Mouse (Mus musculus) liver, embryonic 15.5 days (tissue): ENCODE data around the gene Tmem178. TPM values are rescaled to one million over a fixed set of nuclear protein-coding genes. Genes with fewer than 3 reads are reported as not detected.

Experiments
- ATAC-seq: fragments of 200-750 bp; cut with Nextera tagmentation; 2 replicates; pipeline ENCODE4 v1.8.0; 2017; ENCODE audit warnings: moderate number of reproducible peaks, mild to moderate bottlenecking, moderate library complexity; ENCODE audit not compliant: insufficient read depth
- H3K27ac ChIP-seq: fragments of 300-500 bp; sonication (generic); replicated peaks from 2 replicates; pipeline ENCODE4 v1.5.1; 2015; ENCODE audit warnings: mild to moderate bottlenecking, inconsistent platforms
- H3K27me3 ChIP-seq: fragments of 300-500 bp; sonication (generic); 2 replicates; pipeline ENCODE4 v1.6.1; 2015; ENCODE audit warnings: mild to moderate bottlenecking, inconsistent platforms
- H3K36me3 ChIP-seq: fragments of 300-500 bp; sonication (generic); replicated peaks from 2 replicates; pipeline ENCODE4 v1.6.1; 2015; ENCODE audit warnings: moderate library complexity, mild to moderate bottlenecking, inconsistent platforms
- H3K4me1 ChIP-seq: fragments of 300-500 bp; sonication (generic); replicated peaks from 2 replicates; pipeline ENCODE4 v1.6.1; 2015; ENCODE audit warnings: inconsistent platforms
- H3K4me2 ChIP-seq: fragments of 300-500 bp; sonication (generic); 2 replicates; pipeline ENCODE4 v1.6.1; 2015; ENCODE audit warnings: moderate library complexity, mild to moderate bottlenecking, inconsistent platforms
- H3K4me3 ChIP-seq: fragments of 300-500 bp; sonication (generic); replicated peaks from 2 replicates; pipeline ENCODE4 v1.5.1; 2015; ENCODE audit warnings: mild to moderate bottlenecking, inconsistent platforms
- H3K9ac ChIP-seq: fragments of 300-500 bp; sonication (generic); 2 replicates; pipeline ENCODE4 v1.6.1; 2015; ENCODE audit warnings: moderate library complexity, mild to moderate bottlenecking, inconsistent platforms
- H3K9me3 ChIP-seq: fragments of 300-500 bp; sonication (generic); replicated peaks from 2 replicates; pipeline ENCODE4 v1.6.1; 2016; ENCODE audit warnings: inconsistent platforms
- WGBS: fragments of 180-500 bp; shearing (Covaris S2); methylation state at CpG from one replicate; pipeline ENCODE4 v1.1.7; 2015; ENCODE audit warnings: mixed read lengths; ENCODE audit not compliant: insufficient replicate concordance; 5-methylcytosine and 5-hydroxymethylcytosine counted together
- polyA plus RNA-seq: library from polyadenylated mRNA; unstranded; fragments of >200 nt; fragmentation: Nextera tagmentation; extraction: Ambion mirVana; gene quantifications from 2 replicates; pipeline ENCODE4 v1.2.1, GENCODE M21; 2015

The Tmem178 gene
- polyA plus RNA-seq, 1 experiment from 2014 or later, result 0.23 TPM

DNA sequence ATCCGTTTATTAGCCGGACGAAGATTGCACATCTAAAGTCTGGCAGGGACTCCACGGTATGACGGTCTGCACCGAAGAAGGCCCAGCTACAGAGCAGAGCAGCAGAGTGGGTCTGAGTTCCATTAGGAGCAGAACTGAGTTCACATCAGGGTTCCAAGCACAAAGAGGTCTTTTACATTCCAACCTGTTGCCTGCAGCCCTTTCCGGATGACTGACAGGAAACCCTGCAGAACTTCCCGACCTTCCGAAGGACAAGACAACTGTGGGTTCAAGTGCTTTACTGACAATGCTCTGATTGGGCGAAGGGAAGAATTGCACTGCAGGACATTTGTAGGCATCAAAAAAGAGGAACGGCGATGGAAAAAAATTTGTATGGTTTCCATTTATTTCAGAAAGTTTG lies 56.6 kb downstream of the Tmem178 start:
- Histone ChIP-seq H3K27ac (no peak overlapping the region), H3K27me3 (no peaks in the 10 kb centered on the region), H3K9me3 (no peaks in the 10 kb centered on the region), H3K9ac (no peak overlapping the region), H3K36me3 (no peaks in the 10 kb centered on the region), H3K4me2 (no peak overlapping the region), H3K4me1 (no peaks in the 10 kb centered on the region), H3K4me3 (no peak overlapping the region)
- WGBS, result 74% methylated on average over 12 of the region's 12 CpGs
- no peak for ATAC-seq

- H3K4me2 ChIP-seq, result no peak overlapping the region
- H3K27ac ChIP-seq, result no peak overlapping the region
- no peaks in the 10 kb centered on the region for H3K9me3 ChIP-seq
- ATAC-seq, result no peak
- no peak overlapping the region for H3K4me3 ChIP-seq
- no peaks in the 10 kb centered on the region for H3K4me1 ChIP-seq
- H3K27me3 ChIP-seq, result no peaks in the 10 kb centered on the region
- H3K9ac ChIP-seq, result no peak overlapping the region
- no peaks in the 10 kb centered on the region for H3K36me3 ChIP-seq
- 86% methylated on average over 4 of the region's 4 CpGs for WGBS
These were observed 57.2 kb downstream of the Tmem178 start for GRCm38 (mm10) chr17:81001647-81002046.

GRCm38 (mm10) chr17:81002130-81002529 lies 57.7 kb downstream of the Tmem178 start:
- Histone ChIP-seq H3K27ac (no peak overlapping the region), H3K27me3 (no peaks in the 10 kb centered on the region), H3K9ac (no peak overlapping the region), H3K4me3 (no peak overlapping the region), H3K9me3 (no peaks in the 10 kb centered on the region), H3K36me3 (no peaks in the 10 kb centered on the region), H3K4me1 (no peaks in the 10 kb centered on the region), H3K4me2 (no peak overlapping the region)
- 57% methylated on average over 5 of the region's 5 CpGs for WGBS
- ATAC-seq, result no peak

GRCm38 (mm10) chr17:81004454-81004853 lies 60.0 kb downstream of the Tmem178 start:
- H3K9ac ChIP-seq, result no peak overlapping the region
- H3K27me3 ChIP-seq, result no peaks in the 10 kb centered on the region; the same call in 1 of the 2 replicates
- no peak overlapping the region for H3K4me2 ChIP-seq
- H3K4me3 ChIP-seq, result no peak overlapping the region
- H3K9me3 ChIP-seq, result no peaks in the 10 kb centered on the region
- no peak for ATAC-seq
- no peaks in the 10 kb centered on the region for H3K36me3 ChIP-seq
- 66% methylated on average over 11 of the region's 11 CpGs for WGBS
- no peaks in the 10 kb centered on the region for H3K4me1 ChIP-seq
- H3K27ac ChIP-seq, result no peak overlapping the region

DNA sequence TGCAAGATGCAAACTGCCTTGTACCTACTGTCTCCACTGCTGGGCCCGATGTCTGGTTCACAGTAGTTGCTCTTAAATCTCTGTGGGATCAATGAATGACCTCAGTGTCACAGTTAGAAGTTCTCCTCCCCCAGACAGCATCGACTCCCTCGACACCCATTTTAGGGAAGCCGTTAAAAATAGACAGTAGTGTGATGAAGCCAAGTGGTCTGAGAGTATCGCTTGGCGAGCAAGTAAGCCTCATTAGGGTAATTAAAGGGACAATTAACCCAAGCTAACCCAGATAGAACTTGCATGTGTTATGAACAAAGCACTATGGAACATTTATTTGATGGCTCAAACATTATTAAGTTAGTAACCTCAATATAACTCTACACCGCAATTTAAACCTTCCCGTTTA lies 60.9 kb downstream of the Tmem178 start:
- 66% methylated on average over 8 of the region's 8 CpGs for WGBS
- Histone ChIP-seq H3K9me3 (no peaks in the 10 kb centered on the region), H3K27me3 (no peaks in the 10 kb centered on the region; the same call in 1 of the 2 replicates), H3K4me3 (no peak overlapping the region), H3K9ac (no peak overlapping the region), H3K4me2 (no peak overlapping the region), H3K36me3 (no peaks in the 10 kb centered on the region), H3K4me1 (no peaks in the 10 kb centered on the region), H3K27ac (no peak overlapping the region)
- no peak for ATAC-seq

DNA sequence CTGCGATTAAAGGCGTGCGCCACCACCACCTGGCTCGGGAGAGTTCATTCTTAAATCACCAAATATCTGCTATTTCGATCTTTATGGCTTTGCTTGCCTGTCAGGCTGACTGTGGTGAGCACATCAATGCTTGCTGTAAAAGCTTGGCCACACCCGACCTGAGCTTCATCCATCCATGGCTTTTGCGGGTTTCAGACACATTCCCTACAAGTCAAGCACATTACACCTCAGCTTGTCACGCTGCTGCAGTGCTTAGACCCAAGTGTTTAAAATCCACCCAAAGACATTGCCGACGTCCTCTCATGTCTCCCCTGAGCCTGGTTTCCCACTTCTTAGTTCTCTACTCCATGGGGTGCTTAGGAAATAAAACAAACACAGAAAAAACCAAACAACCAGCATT lies 64.7 kb downstream of the Tmem178 start:
- Histone ChIP-seq H3K36me3 (no peaks in the 10 kb centered on the region), H3K9me3 (no peaks in the 10 kb centered on the region), H3K4me1 (no peaks in the 10 kb centered on the region), H3K9ac (no peak overlapping the region), H3K27me3 (peaks cover 3% of the 10 kb centered on the region; the same call in 1 of the 2 replicates), H3K4me3 (no peak overlapping the region), H3K27ac (no peak overlapping the region), H3K4me2 (no peak overlapping the region)
- ATAC-seq, result no peak
- WGBS, result 71% methylated on average over 10 of the region's 10 CpGs

DNA sequence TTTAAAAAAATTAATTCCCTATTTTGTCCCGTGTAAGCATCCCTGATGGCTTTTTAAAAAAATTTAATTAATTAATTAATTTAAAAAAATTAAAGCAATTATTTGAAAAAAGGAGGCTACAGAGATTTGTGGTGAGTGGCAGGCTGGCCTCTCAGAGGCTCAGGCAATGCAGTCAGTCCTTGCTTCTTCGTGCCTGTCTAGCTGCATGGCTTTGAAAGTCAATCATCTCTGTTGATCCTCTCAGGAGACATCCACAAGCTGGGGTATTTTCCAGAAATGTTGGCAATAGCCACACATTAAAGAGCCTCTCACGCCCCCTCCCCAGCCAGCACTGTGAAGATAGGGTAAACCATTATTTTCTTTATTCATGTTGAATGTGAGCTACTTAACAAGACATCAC lies 65.8 kb downstream of the Tmem178 start:
- no peaks in the 10 kb centered on the region for H3K4me1 ChIP-seq
- 51% methylated on average over 3 of the region's 3 CpGs for WGBS
- no peaks in the 10 kb centered on the region for H3K9me3 ChIP-seq
- no peak for ATAC-seq
- H3K9ac ChIP-seq, result no peak overlapping the region
- H3K4me2 ChIP-seq, result no peak overlapping the region
- H3K4me3 ChIP-seq, result no peak overlapping the region
- no peaks in the 10 kb centered on the region for H3K36me3 ChIP-seq
- H3K27me3 ChIP-seq, result peaks cover 3% of the 10 kb centered on the region; the same call in 1 of the 2 replicates
- H3K27ac ChIP-seq, result no peak overlapping the region

GRCm38 (mm10) chr17:81010844-81011685 lies 66.6 kb downstream of the Tmem178 start:
- no peaks in the 10 kb centered on the region for H3K4me1 ChIP-seq
- peaks cover 3% of the 10 kb centered on the region; the same call in 1 of the 2 replicates for H3K27me3 ChIP-seq
- no peak overlapping the region for H3K27ac ChIP-seq
- H3K9ac ChIP-seq, result no peak overlapping the region
- H3K36me3 ChIP-seq, result no peaks in the 10 kb centered on the region
- WGBS, result 59% methylated on average over 18 of the region's 18 CpGs
- H3K9me3 ChIP-seq, result no peaks in the 10 kb centered on the region
- no peak for ATAC-seq
- no peak overlapping the region for H3K4me2 ChIP-seq
- H3K4me3 ChIP-seq, result no peak overlapping the region

DNA sequence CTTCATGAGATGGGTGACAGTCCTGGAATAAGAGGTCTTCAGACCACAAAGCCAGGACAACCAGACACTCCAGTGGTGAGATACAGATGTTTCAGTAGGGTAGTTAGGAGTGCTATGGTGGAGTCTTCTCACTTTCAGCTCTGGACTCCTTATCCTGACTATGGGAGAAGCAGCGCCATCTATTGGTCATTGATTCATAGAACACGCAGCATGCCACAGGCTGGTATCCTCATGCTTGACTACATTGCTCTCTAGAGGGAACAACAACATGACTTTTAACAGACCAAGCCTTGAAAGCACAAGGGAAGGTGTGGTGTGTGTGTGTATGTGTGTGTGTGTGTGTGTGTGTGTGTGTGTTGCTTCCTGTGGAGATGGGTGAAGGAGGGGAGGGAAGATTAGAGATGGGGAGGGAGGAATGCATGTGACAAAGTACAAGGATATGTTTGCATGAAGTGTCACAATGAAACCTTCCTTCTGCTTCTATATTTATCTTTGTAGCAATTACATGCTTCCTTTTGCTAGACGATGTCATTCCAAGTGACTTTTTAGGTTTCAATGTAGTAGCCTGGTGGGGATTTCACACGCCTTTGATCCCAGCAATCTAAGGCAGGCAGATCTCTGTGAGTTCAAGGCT lies 71.5 kb downstream of the Tmem178 start:
- Histone ChIP-seq H3K4me3 (no peak overlapping the region), H3K9me3 (no peaks in the 10 kb centered on the region), H3K4me1 (no peaks in the 10 kb centered on the region), H3K27ac (no peak overlapping the region), H3K27me3 (0 out of 2 replicates have a peak, but pooled peaks cover 3% of the 10 kb centered on the region), H3K36me3 (no peaks in the 10 kb centered on the region), H3K4me2 (no peak overlapping the region), H3K9ac (no peak overlapping the region)
- WGBS, result 23% methylated on average over 4 of the region's 4 CpGs
- ATAC-seq, result peak; percentile 31; the same call in 1 of the 2 replicates

- H3K9ac ChIP-seq, result no peak overlapping the region
- ATAC-seq, result no peak
- H3K27ac ChIP-seq, result no peak overlapping the region
- no peak overlapping the region for H3K4me2 ChIP-seq
- H3K27me3 ChIP-seq, result no peaks in the 10 kb centered on the region
- H3K9me3 ChIP-seq, result no peaks in the 10 kb centered on the region
- WGBS, result 53% methylated on average over 1 of the region's 1 CpGs
- no peaks in the 10 kb centered on the region for H3K4me1 ChIP-seq
- H3K36me3 ChIP-seq, result no peaks in the 10 kb centered on the region
- H3K4me3 ChIP-seq, result no peak overlapping the region
These were observed 72.7 kb downstream of the Tmem178 start for GRCm38 (mm10) chr17:81017132-81017531.

DNA sequence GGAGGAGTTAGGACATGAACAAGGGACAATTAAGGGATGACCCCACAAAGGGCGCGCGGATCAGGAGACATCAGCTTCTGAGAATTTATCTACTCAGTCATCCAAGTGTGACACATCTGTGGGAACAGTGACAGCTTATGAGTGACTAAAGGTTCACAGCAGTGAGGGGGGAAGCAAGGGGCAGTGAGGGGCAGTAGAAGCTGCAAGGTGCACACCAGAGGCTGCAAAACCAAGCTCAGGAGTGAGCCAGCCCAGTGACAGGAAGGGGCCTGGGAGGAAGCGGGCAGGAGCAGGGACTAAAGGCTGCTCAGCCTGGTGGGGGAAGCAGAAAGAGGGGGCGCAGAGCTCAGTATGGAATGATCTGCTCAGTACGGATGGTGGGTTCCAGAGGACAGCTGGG lies 82.9 kb downstream of the Tmem178 start:
- Histone ChIP-seq H3K27ac (no peak overlapping the region), H3K36me3 (peaks cover 25% of the 10 kb centered on the region), H3K27me3 (no peaks in the 10 kb centered on the region), H3K4me3 (no peak overlapping the region), H3K9me3 (no peaks in the 10 kb centered on the region), H3K4me2 (no peak overlapping the region), H3K9ac (no peak overlapping the region), H3K4me1 (peaks cover 14% of the 10 kb centered on the region)
- ATAC-seq, result no peak
- 92% methylated on average over 6 of the region's 6 CpGs for WGBS
